Mouse (Mus musculus) hindbrain, embryonic 15.5 days (tissue): ENCODE results near the gene Rpl10a. TPM values are rescaled to one million over a fixed set of nuclear protein-coding genes. Genes with fewer than 3 reads are reported as not detected.
A peak's percentile ranks its signal among the peaks of the same experiment; 100 is the strongest.

Experiments used
- ATAC-seq: fragments of 200-750 bp; cut with Nextera tagmentation; 2 replicates; pipeline ENCODE4 v1.8.0; 2017; ENCODE audit warnings: low read depth, moderate number of reproducible peaks, moderate TSS enrichment; ENCODE audit not compliant: low FRiP score
- H3K27ac ChIP-seq: fragments of 300-500 bp; sonication (generic); replicated peaks from 2 replicates; pipeline ENCODE4 v1.5.1; 2015; ENCODE audit warnings: mild to moderate bottlenecking, inconsistent platforms
- H3K27me3 ChIP-seq: fragments of 300-500 bp; sonication (generic); 2 replicates; pipeline ENCODE4 v1.6.1; 2015; ENCODE audit warnings: control low read depth, inconsistent platforms
- H3K36me3 ChIP-seq: fragments of 300-500 bp; sonication (generic); 2 replicates; pipeline ENCODE4 v1.6.1; 2015; ENCODE audit warnings: control low read depth, inconsistent platforms
- H3K4me1 ChIP-seq: fragments of 300-500 bp; sonication (generic); replicated peaks from 2 replicates; pipeline ENCODE4 v1.6.1; 2015; ENCODE audit warnings: control low read depth, inconsistent platforms
- H3K4me2 ChIP-seq: fragments of 300-500 bp; sonication (generic); 2 replicates; pipeline ENCODE4 v1.6.1; 2015; ENCODE audit warnings: moderate library complexity, mild to moderate bottlenecking, inconsistent platforms
- H3K4me3 ChIP-seq: fragments of 300-500 bp; sonication (generic); 2 replicates; pipeline ENCODE4 v1.5.1; 2015; ENCODE audit warnings: mild to moderate bottlenecking, inconsistent platforms
- H3K9ac ChIP-seq: fragments of 300-500 bp; sonication (generic); 2 replicates; pipeline ENCODE4 v1.6.1; 2015; ENCODE audit warnings: inconsistent platforms
- H3K9me3 ChIP-seq: fragments of 300-500 bp; sonication (generic); 2 replicates; pipeline ENCODE4 v1.6.1; 2016; ENCODE audit warnings: control low read depth, inconsistent platforms
- WGBS: fragments of 180-500 bp; shearing (Covaris S2); methylation state at CpG from one replicate; pipeline ENCODE4 v1.1.7; 2015; 5-methylcytosine and 5-hydroxymethylcytosine counted together
- polyA plus RNA-seq: library from polyadenylated mRNA; unstranded; fragments of >200 nt; fragmentation: Nextera tagmentation; extraction: Ambion mirVana; gene quantifications from 2 replicates; pipeline ENCODE4 v1.2.1, GENCODE M21; 2015

The Rpl10a gene
- polyA plus RNA-seq, 1 experiment from 2014 or later: 318 TPM

DNA sequence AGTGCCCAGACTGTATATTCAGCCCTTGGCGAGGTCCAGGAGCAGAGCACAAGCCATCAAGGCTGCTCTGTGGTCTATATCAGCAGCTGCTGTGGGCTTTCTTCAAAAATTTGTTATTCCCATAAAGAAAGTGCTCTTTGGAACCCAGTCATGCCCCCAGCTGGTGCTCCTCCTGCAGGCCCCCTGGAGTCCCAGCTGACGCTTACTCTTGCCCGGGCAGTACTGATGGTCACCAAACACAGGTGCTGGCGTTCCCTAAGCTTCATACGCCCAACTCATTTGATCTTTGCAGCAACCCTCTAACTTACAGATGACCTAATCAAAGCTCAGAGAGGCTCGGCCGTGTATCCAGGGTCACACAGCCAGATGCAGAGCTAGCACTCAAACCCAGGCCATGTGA lies 9.3 kb downstream of the Rpl10a start:
- Histone ChIP-seq H3K4me3 (no peak overlapping the region), H3K9ac (no peak overlapping the region), H3K36me3 (no peaks in the 10 kb centered on the region), H3K27me3 (no peaks in the 10 kb centered on the region), H3K27ac (no peak overlapping the region), H3K9me3 (no peaks in the 10 kb centered on the region), H3K4me2 (no peak overlapping the region), H3K4me1 (peaks cover 18% of the 10 kb centered on the region)
- no peak for ATAC-seq
- 94% methylated on average over 7 of the region's 7 CpGs for WGBS

DNA sequence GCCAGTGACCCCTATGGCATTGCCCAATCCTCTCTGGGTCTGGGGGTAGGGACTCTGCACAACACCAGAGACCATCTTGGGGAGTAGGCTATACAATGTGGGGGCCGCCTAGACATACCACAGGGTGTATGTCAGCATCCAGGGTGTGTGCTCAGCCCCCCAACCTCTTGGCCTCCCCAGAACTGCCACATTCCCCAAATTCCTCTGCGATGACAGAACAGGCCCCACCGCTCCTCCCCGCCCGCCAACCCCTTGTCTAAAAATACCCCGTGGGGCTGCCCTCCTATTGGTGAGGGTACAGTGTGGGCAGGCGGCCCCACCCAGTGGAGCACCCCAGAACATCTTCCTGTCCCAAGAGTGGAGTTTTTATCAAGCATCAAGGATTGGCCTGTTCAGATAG lies 12.3 kb downstream of the Rpl10a start:
- Histone ChIP-seq H3K27ac (no peak overlapping the region), H3K4me3 (no peak overlapping the region), H3K4me1 (peaks cover 14% of the 10 kb centered on the region), H3K9me3 (no peaks in the 10 kb centered on the region), H3K4me2 (peak overlapping the region; percentile 54), H3K27me3 (no peaks in the 10 kb centered on the region; the same call in 1 of the 2 replicates), H3K9ac (no peak overlapping the region; the same call in 1 of the 2 replicates), H3K36me3 (no peaks in the 10 kb centered on the region)
- whole genome bisulfite sequencing: 76% methylated on average over 7 of the region's 7 CpGs
- 0 out of 2 replicates have a peak, but pooled peaks have one; percentile 21 for ATAC-seq

DNA sequence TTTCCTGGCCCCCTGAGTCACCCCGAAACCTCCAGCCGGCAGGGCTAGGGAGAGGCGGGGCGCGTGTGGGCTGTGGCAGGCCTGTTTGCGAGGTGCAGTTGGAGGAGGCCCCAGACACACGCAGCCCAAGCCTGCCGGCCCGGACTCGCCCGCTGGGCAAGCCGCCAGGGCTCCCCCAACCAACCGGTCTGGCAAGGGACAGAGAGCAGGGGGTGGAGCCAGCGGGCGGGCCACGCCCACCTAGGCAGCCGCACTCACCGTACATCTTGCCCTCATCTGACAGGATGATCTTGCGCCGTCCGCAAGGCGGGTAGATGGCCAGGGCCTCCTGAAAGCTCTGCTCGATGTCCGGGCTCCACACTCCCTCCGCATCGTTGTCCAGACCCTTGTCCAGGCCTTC lies 12.8 kb downstream of the Rpl10a start:
- Histone ChIP-seq H3K27ac (no peak overlapping the region), H3K36me3 (no peaks in the 10 kb centered on the region), H3K4me1 (peaks cover 19% of the 10 kb centered on the region), H3K9me3 (no peaks in the 10 kb centered on the region), H3K27me3 (no peaks in the 10 kb centered on the region; the same call in 1 of the 2 replicates), H3K4me3 (peak overlapping the region; percentile 18), H3K9ac (peak overlapping the region; percentile 18; the same call in 1 of the 2 replicates), H3K4me2 (peak overlapping the region; percentile 54)
- 7% methylated on average over 26 of the region's 26 CpGs for WGBS
- peak; percentile 67 for ATAC-seq

DNA sequence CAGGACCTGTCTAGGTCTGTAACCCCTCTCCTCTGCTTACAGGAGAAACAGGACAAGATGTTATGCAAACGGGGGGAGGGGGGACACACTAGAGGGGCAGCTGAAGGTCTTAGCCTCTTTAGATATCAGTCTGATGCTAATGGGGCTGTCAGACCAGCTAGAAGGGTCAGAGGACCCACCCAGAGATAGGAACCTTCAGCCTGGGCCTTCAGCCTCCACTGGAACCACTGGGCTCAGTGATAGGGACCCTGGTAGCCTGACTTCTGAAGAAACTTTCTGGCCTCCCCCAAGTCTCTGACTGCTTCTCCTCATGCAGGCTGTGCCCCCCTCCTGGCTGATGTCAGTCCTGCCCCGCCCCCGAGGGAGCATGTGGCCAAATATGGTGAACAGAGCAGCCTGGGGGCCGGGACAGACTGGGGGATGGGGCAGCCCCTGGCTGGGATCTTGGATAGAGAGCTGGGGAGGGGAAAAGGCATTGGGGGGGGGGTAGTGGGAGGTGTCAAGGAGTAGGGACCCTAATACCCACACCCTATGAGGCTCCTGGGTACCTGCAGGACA lies 15.9 kb downstream of the Rpl10a start:
- Histone ChIP-seq H3K9ac (no peak overlapping the region), H3K36me3 (no peaks in the 10 kb centered on the region), H3K27me3 (peaks cover 6% of the 10 kb centered on the region; the same call in 1 of the 2 replicates), H3K27ac (no peak overlapping the region), H3K4me1 (peaks cover 24% of the 10 kb centered on the region), H3K9me3 (no peaks in the 10 kb centered on the region), H3K4me2 (no peak overlapping the region), H3K4me3 (no peak overlapping the region)
- 39% methylated on average over 4 of the region's 4 CpGs for WGBS
- no peak for ATAC-seq

DNA sequence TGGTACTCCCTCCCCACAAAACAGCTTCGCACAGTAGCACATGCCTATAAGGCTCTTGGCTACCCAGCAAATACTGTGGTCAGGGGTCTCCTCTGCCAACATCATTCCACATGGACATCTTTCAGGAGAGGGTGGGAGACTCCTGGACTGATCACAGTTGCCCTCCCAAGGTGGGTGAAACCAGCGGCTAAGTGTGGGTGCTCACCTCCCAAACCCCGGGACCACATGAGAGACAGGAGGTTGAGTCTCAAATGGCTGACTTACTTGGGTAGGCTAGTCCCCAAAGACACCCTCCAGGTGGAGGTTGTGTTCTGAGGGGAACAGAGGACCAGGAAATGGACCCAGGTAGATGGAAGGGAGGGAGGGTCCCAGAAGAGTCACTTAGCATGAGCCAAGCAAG lies 16.4 kb downstream of the Rpl10a start:
- H3K4me2 ChIP-seq: no peak overlapping the region
- H3K36me3 ChIP-seq: no peaks in the 10 kb centered on the region
- no peak for ATAC-seq
- peaks cover 6% of the 10 kb centered on the region; the same call in 1 of the 2 replicates for H3K27me3 ChIP-seq
- no peaks in the 10 kb centered on the region for H3K9me3 ChIP-seq
- H3K4me1 ChIP-seq: peaks cover 24% of the 10 kb centered on the region
- WGBS: 61% methylated on average over 3 of the region's 3 CpGs
- no peak overlapping the region for H3K27ac ChIP-seq
- H3K9ac ChIP-seq: no peak overlapping the region
- no peak overlapping the region for H3K4me3 ChIP-seq

DNA sequence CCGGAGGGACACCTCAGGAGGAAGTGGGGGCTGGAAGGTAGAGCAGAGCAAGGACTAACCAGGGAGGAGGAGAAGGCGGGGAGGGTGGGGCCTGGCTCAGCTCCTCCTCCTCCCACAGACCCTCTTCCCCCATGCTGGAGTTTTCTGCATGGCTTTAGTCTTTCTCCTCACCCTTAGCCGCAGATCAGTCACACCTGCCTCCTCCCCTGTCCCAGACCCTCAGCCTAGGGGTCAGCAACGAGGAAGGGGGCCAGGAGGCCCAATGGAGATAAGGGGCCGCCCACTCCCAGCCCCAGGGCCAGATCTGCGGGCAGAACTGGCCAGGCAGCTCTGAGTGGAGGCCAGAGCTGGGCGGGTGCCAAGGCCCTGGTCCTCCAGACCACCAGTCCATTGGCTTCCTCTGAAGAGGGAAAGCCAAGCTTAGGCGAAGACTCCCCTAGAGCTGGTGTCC lies 17.0 kb downstream of the Rpl10a start:
- peaks cover 6% of the 10 kb centered on the region; the same call in 1 of the 2 replicates for H3K27me3 ChIP-seq
- no peaks in the 10 kb centered on the region for H3K9me3 ChIP-seq
- no peaks in the 10 kb centered on the region for H3K36me3 ChIP-seq
- no peak for ATAC-seq
- no peak overlapping the region; the same call in 1 of the 2 replicates for H3K4me2 ChIP-seq
- H3K4me3 ChIP-seq: no peak overlapping the region
- H3K27ac ChIP-seq: no peak overlapping the region
- WGBS: 22% methylated on average over 8 of the region's 8 CpGs
- 0 out of 2 replicates have a peak overlapping the region, but pooled peaks have one; percentile 8 for H3K9ac ChIP-seq
- H3K4me1 ChIP-seq: peaks cover 30% of the 10 kb centered on the region

DNA sequence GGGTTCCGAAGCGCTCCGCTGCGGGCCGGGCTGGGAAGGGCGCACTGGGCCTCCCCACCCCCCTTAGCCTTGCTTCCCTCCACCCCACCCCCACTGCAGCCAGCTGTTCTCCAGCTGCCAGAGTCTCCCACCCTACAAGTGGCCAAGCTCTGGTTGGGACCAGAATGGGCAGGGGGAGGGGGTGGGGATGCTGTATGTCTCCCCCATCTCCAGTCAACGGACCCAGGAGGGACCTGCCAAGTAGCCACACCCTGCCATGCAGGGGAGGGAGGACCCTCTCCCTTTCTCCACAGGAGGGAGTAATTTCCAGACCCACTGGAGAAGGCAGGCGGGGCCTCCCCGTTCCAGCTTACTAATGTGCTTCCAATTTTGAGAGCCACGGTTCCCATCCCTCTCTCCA lies 17.6 kb downstream of the Rpl10a start:
- Histone ChIP-seq H3K9ac (0 out of 2 replicates have a peak overlapping the region, but pooled peaks have one; percentile 8), H3K27ac (no peak overlapping the region), H3K9me3 (no peaks in the 10 kb centered on the region), H3K36me3 (no peaks in the 10 kb centered on the region), H3K27me3 (peaks cover 6% of the 10 kb centered on the region; the same call in 1 of the 2 replicates), H3K4me1 (peaks cover 33% of the 10 kb centered on the region), H3K4me3 (no peak overlapping the region), H3K4me2 (no peak overlapping the region; the same call in 1 of the 2 replicates)
- ATAC-seq: no peak
- 15% methylated on average over 10 of the region's 10 CpGs for WGBS

DNA sequence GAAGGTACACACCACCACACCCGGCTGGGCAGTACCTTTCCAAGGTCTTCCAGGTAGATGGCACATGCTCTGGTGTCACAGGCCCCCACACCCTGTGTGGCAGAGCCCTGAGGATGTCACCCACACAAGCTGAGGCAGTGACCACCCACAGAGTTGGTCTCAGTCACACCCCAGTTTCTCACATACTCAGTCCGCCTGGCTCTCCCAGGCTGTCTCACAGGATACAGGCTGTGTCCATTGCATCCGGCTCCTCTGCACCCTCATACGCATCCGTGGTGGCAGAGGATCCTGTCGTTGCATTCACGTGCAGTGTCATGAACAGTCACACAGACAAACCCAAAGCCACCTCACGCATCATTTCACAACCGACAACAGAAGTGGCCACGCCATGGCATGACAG lies 19.1 kb downstream of the Rpl10a start:
- Histone ChIP-seq H3K4me1 (peaks cover 35% of the 10 kb centered on the region), H3K9ac (no peak overlapping the region), H3K36me3 (no peaks in the 10 kb centered on the region), H3K27ac (no peak overlapping the region), H3K9me3 (no peaks in the 10 kb centered on the region), H3K4me2 (no peak overlapping the region), H3K4me3 (no peak overlapping the region), H3K27me3 (peaks cover 15% of the 10 kb centered on the region)
- WGBS: 82% methylated on average over 10 of the region's 10 CpGs
- ATAC-seq: no peak

DNA sequence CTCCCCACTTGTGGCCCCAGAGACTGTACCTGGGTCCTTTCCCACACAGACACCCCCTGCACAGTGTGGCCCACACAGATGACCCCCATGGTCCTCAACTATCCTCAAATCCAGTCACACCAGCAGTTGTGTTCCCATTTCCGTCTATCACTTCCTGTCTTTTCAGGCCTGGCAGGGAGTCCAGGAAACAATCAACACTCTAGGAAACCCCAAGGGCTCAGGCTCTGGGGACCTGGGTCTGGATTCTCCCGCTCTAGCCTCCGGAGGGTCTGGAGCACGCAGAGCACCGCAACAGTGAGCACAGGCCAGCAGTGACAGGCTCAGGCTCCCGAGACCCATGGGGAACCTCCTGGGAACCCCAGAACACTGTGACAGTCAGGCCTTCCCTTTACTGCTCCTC lies 19.9 kb downstream of the Rpl10a start:
- WGBS: 68% methylated on average over 6 of the region's 6 CpGs
- H3K4me1 ChIP-seq: peaks cover 35% of the 10 kb centered on the region
- H3K27ac ChIP-seq: no peak overlapping the region
- H3K4me2 ChIP-seq: no peak overlapping the region
- no peak for ATAC-seq
- H3K9ac ChIP-seq: no peak overlapping the region
- H3K9me3 ChIP-seq: no peaks in the 10 kb centered on the region
- H3K27me3 ChIP-seq: peaks cover 15% of the 10 kb centered on the region
- H3K4me3 ChIP-seq: no peak overlapping the region
- H3K36me3 ChIP-seq: no peaks in the 10 kb centered on the region

DNA sequence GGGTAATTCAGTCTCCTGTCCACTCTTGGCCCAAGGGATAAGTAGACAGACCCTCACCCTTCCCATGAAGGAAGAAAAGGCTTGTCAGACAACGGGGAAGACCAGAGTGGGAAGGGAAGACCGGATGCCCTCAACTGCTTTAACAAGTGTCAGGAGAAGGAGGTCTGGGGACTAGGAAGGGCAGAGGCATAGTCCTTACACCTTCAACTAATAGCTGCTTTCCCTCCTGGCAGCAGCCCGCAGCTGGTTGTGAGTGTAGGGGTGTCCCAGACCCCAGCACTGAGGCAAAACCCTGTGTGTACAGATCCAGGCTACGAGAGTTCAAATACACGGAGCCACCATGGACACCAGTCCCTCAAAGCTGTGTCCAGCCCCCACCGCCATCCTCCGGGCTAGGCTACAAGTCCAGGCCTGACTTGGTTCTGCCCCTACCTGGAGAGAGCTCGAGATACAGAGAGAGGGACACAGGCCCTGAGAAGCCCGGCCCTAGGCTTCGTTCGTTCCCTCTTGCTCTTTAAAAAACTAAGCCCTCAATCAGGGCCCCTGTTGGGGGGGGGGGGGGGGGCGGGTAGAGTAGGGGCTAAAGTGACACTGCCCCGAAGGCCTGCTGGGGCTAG lies 21.1 kb downstream of the Rpl10a start:
- H3K9me3 ChIP-seq: no peaks in the 10 kb centered on the region
- ATAC-seq: no peak
- H3K4me3 ChIP-seq: peak overlapping the region; percentile 50
- H3K4me1 ChIP-seq: peaks cover 35% of the 10 kb centered on the region
- WGBS: 17% methylated on average over 13 of the region's 13 CpGs
- H3K27ac ChIP-seq: no peak overlapping the region
- peaks cover 15% of the 10 kb centered on the region for H3K27me3 ChIP-seq
- H3K4me2 ChIP-seq: peak overlapping the region; percentile 98
- peak overlapping the region; percentile 55; the same call in 1 of the 2 replicates for H3K9ac ChIP-seq
- no peaks in the 10 kb centered on the region for H3K36me3 ChIP-seq

DNA sequence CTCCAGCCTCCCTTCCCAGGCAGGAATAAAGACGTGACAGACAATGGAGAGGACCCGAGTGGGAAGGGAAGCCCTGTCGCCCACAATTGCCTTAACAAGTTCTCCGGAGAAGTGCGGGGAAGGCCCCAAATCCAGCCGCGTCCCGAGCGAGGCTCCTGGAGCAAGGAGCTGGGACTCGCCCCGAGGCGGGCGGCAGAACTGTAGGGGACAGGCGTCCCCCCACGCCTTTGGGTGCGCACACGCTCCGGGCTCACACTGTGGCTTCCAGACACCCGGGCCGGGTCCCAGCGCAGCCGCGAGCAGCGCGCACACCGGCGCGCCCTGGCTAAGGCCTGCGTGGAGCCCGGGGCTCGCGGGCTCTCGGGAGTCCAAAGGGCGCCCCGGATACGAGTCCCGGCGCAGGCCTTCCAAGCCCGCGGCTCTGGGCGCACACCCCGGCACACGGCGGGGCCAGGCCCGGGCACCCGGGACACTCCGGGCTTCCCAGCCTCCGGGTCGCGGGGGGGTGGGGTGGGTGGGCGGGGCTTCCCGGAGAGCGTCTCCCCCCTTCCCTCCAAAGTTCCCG lies 21.7 kb downstream of the Rpl10a start:
- Histone ChIP-seq H3K4me1 (peaks cover 35% of the 10 kb centered on the region), H3K36me3 (no peaks in the 10 kb centered on the region), H3K27me3 (peaks cover 15% of the 10 kb centered on the region), H3K4me2 (peak overlapping the region; percentile 98), H3K9me3 (no peaks in the 10 kb centered on the region), H3K4me3 (peak overlapping the region; percentile 50), H3K9ac (peak overlapping the region; percentile 55), H3K27ac (peak overlapping the region; percentile 46)
- under 1% methylated on average over 45 of the region's 54 CpGs for WGBS
- peak; percentile 37; the same call in 1 of the 2 replicates for ATAC-seq
